Mouse (Mus musculus) embryonic facial prominence, embryonic 14.5 days (tissue): ENCODE measurements around the gene Cpvl. TPM values are rescaled to one million over a fixed set of nuclear protein-coding genes. Genes with fewer than 3 reads are reported as not detected.

Experiments used
- ATAC-seq: fragments of 200-750 bp; cut with Nextera tagmentation; 2 replicates; pipeline ENCODE4 v1.8.0; 2017; ENCODE audit warnings: low read depth, moderate number of reproducible peaks, moderate TSS enrichment
- DNase-seq: peaks from one replicate; pipeline ENCODE4 v3.0.0-alpha.2; 2015; ENCODE audit warnings: low spot score
- H3K27ac ChIP-seq: fragments of 300-500 bp; sonication (generic); replicated peaks from 2 replicates; pipeline ENCODE4 v1.5.1; 2014; ENCODE audit warnings: low read depth, mild to moderate bottlenecking, low read length, moderate library complexity
- H3K27me3 ChIP-seq: fragments of 300-500 bp; sonication (generic); replicated peaks from 2 replicates; pipeline ENCODE4 v1.6.1; 2014; ENCODE audit warnings: low read length; ENCODE audit not compliant: control insufficient read depth, insufficient read depth
- H3K36me3 ChIP-seq: fragments of 300-500 bp; sonication (generic); 2 replicates; pipeline ENCODE4 v1.6.1; 2014; ENCODE audit warnings: low read length, mixed read lengths; ENCODE audit not compliant: control insufficient read depth, insufficient read depth
- H3K4me1 ChIP-seq: fragments of 300-500 bp; sonication (generic); 2 replicates; pipeline ENCODE4 v1.6.1; 2014; ENCODE audit warnings: antibody characterized with exemption, low read length; ENCODE audit not compliant: control insufficient read depth, insufficient read depth
- H3K4me2 ChIP-seq: fragments of 300-500 bp; sonication (generic); 2 replicates; pipeline ENCODE4 v1.6.1; 2014; ENCODE audit warnings: low read depth, mild to moderate bottlenecking, low read length, moderate library complexity, mixed read lengths
- H3K4me3 ChIP-seq: fragments of 300-500 bp; sonication (generic); 2 replicates; pipeline ENCODE4 v1.5.1; 2014; ENCODE audit warnings: low read depth, mild to moderate bottlenecking, low read length
- H3K9ac ChIP-seq: fragments of 300-500 bp; sonication (generic); 2 replicates; pipeline ENCODE4 v1.6.1; 2014; ENCODE audit warnings: low read depth, mild to moderate bottlenecking, low read length, moderate library complexity, mixed read lengths
- H3K9me3 ChIP-seq: fragments of 300-500 bp; sonication (generic); 2 replicates; pipeline ENCODE4 v1.6.1; 2016; ENCODE audit warnings: low read length; ENCODE audit not compliant: control insufficient read depth
- WGBS: fragments of 180-500 bp; shearing (Covaris S2); extraction: QIAGEN DNeasy Blood & Tissue Kit; methylation state at CpG from one replicate; pipeline ENCODE4 v1.1.7; 2014; 5-methylcytosine and 5-hydroxymethylcytosine counted together
- polyA plus RNA-seq: library from polyadenylated mRNA; unstranded; fragments of >200 nt; fragmentation: Nextera tagmentation; extraction: Ambion mirVana; gene quantifications from 2 replicates; pipeline ENCODE4 v1.2.1, GENCODE M21; 2014

Gene Cpvl
- polyA plus RNA-seq, 1 experiment from 2014 or later, result not detected

GRCm38 (mm10) chr6:53881235-53881606, 97.2 kb downstream of the Cpvl start:
- H3K9me3 ChIP-seq, result no peaks in the 10 kb centered on the region
- WGBS, result 31% methylated on average over 5 of the region's 5 CpGs
- peaks cover 33% of the 10 kb centered on the region for H3K4me1 ChIP-seq
- peak overlapping the region; percentile 1; the same call in 1 of the 2 replicates for H3K4me3 ChIP-seq
- H3K27me3 ChIP-seq, result no peaks in the 10 kb centered on the region
- ATAC-seq (0 out of 2 replicates have a peak, but pooled peaks have one; percentile 18), DNase-seq (no peak)
- H3K4me2 ChIP-seq, result peak overlapping the region; percentile 28
- no peaks in the 10 kb centered on the region for H3K36me3 ChIP-seq
- no peak overlapping the region for H3K9ac ChIP-seq
- peak overlapping the region; percentile 22; the same call in 1 of the 2 replicates for H3K27ac ChIP-seq

GRCm38 (mm10) chr6:53880530-53881234, 97.8 kb downstream of the Cpvl start:
- Histone ChIP-seq H3K36me3 (no peaks in the 10 kb centered on the region), H3K9ac (no peak overlapping the region), H3K4me2 (peak overlapping the region; percentile 28), H3K27ac (peak overlapping the region; percentile 1; the same call in 1 of the 2 replicates), H3K4me3 (peak overlapping the region; percentile 1; the same call in 1 of the 2 replicates), H3K4me1 (peaks cover 33% of the 10 kb centered on the region), H3K9me3 (no peaks in the 10 kb centered on the region), H3K27me3 (no peaks in the 10 kb centered on the region)
- ATAC-seq (peak; percentile 60; the same call in 1 of the 2 replicates), DNase-seq (peak; percentile 45)
- WGBS, result 18% methylated on average over 14 of the region's 14 CpGs

DNA sequence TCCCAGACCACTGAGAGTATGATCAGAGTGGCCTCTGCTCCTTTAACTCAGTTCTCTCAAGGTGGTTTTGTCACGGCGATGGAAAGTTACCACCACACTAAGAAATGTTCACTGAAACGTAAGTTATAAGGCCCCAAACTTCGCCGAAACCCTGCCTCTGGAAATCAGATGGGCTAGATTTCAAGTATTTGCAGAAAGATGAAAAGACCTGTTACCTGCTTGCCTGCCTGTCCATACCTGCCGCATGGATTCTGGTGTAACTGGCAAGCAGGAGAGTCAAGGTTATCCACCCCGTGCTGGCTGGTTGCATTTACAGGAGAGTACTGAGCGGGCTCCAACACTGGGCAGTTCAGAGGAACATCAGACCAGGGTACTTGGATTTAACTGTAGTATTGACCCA, 98.9 kb downstream of the Cpvl start:
- Histone ChIP-seq H3K4me2 (no peak overlapping the region), H3K36me3 (no peaks in the 10 kb centered on the region), H3K27me3 (no peaks in the 10 kb centered on the region), H3K4me3 (no peak overlapping the region), H3K9me3 (no peaks in the 10 kb centered on the region), H3K27ac (no peak overlapping the region), H3K4me1 (peaks cover 33% of the 10 kb centered on the region), H3K9ac (no peak overlapping the region)
- no peak for ATAC-seq
- no peak for DNase-seq
- 81% methylated on average over 8 of the region's 8 CpGs for WGBS

GRCm38 (mm10) chr6:53874881-53875429, 103.5 kb downstream of the Cpvl start:
- H3K9me3 ChIP-seq, result no peaks in the 10 kb centered on the region
- H3K27me3 ChIP-seq, result no peaks in the 10 kb centered on the region
- 84% methylated on average over 9 of the region's 9 CpGs for WGBS
- no peak overlapping the region for H3K9ac ChIP-seq
- H3K4me1 ChIP-seq, result no peaks in the 10 kb centered on the region
- no peak overlapping the region for H3K27ac ChIP-seq
- no peak for ATAC-seq
- no peak overlapping the region for H3K4me2 ChIP-seq
- no peak overlapping the region for H3K4me3 ChIP-seq
- H3K36me3 ChIP-seq, result no peaks in the 10 kb centered on the region
- DNase-seq, result no peak

DNA sequence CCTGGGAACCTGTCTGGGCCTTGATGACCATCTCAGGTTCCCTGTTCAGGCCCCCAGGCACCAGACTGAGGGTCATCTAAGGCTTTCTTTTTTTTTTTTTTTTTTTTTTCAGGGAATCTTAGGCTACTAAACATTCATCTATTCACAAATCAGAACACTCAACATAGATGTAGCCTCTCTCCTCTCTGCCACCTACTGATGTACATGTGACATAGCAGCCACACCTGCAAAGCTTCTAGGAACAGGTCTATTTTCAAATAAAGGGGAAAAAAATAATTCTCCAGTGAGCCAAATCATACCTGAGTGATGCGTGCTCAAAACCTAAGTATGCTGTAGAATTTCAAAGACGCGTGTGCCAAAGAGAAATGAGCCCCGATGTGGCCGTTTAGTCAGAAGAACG, 106.6 kb downstream of the Cpvl start:
- ATAC-seq (no peak), DNase-seq (no peak)
- Histone ChIP-seq H3K36me3 (no peaks in the 10 kb centered on the region), H3K4me2 (no peak overlapping the region), H3K27ac (no peak overlapping the region), H3K4me3 (no peak overlapping the region), H3K4me1 (no peaks in the 10 kb centered on the region), H3K9ac (no peak overlapping the region), H3K9me3 (0 out of 2 replicates have a peak, but pooled peaks cover 6% of the 10 kb centered on the region), H3K27me3 (no peaks in the 10 kb centered on the region)
- WGBS, result 93% methylated on average over 6 of the region's 6 CpGs

- H3K4me3 ChIP-seq, result no peak overlapping the region
- H3K9me3 ChIP-seq, result no peaks in the 10 kb centered on the region
- ATAC-seq (no peak), DNase-seq (no peak)
- H3K27me3 ChIP-seq, result no peaks in the 10 kb centered on the region
- no peak overlapping the region for H3K4me2 ChIP-seq
- H3K9ac ChIP-seq, result no peak overlapping the region
- no peak overlapping the region for H3K27ac ChIP-seq
- peaks cover 8% of the 10 kb centered on the region; the same call in 1 of the 2 replicates for H3K4me1 ChIP-seq
- 71% methylated on average over 2 of the region's 2 CpGs for WGBS
- H3K36me3 ChIP-seq, result no peaks in the 10 kb centered on the region
Observed at GRCm38 (mm10) chr6:53863011-53863410, 115.5 kb downstream of the Cpvl start.

GRCm38 (mm10) chr6:53859106-53859505, 119.4 kb downstream of the Cpvl start:
- no peak overlapping the region for H3K9ac ChIP-seq
- no peak overlapping the region for H3K27ac ChIP-seq
- H3K4me3 ChIP-seq, result no peak overlapping the region
- H3K36me3 ChIP-seq, result no peaks in the 10 kb centered on the region
- H3K27me3 ChIP-seq, result no peaks in the 10 kb centered on the region
- ATAC-seq (no peak), DNase-seq (no peak)
- no peaks in the 10 kb centered on the region for H3K9me3 ChIP-seq
- H3K4me2 ChIP-seq, result no peak overlapping the region
- peaks cover 40% of the 10 kb centered on the region for H3K4me1 ChIP-seq
- 33% methylated on average over 1 of the region's 1 CpGs for WGBS

GRCm38 (mm10) chr6:53857822-53858221, 120.6 kb downstream of the Cpvl start:
- H3K27me3 ChIP-seq, result no peaks in the 10 kb centered on the region
- no peaks in the 10 kb centered on the region for H3K9me3 ChIP-seq
- ATAC-seq, result peak; percentile 67
- H3K4me2 ChIP-seq, result no peak overlapping the region
- H3K27ac ChIP-seq, result 0 out of 2 replicates have a peak overlapping the region, but pooled peaks have one; percentile 61
- peaks cover 41% of the 10 kb centered on the region for H3K4me1 ChIP-seq
- no peak overlapping the region for H3K4me3 ChIP-seq
- peak; percentile 86 for DNase-seq
- 23% methylated on average over 7 of the region's 7 CpGs for WGBS
- no peaks in the 10 kb centered on the region for H3K36me3 ChIP-seq
- no peak overlapping the region for H3K9ac ChIP-seq
